Mouse (Mus musculus): ENCODE data around the gene Sv2c. TPM values are rescaled to one million over a fixed set of nuclear protein-coding genes. Genes with fewer than 3 reads are reported as not detected.

Gene Sv2c
- polyA plus RNA-seq, 1 experiment, result 0.04 TPM

GRCm38 (mm10) chr13:96166593-96166992 lies 34.2 kb upstream of the Sv2c start:
- H3ac ChIP-seq (ENCODE audit: control insufficient read depth, insufficient read length, low read depth), result no peak overlapping the region
- no peaks in the 10 kb centered on the region for H3K79me3 ChIP-seq (ENCODE audit: low read depth)
- TF ChIP-seq MYOD1 (IDR thresholded peaks at IDR 0.05; ENCODE audit: control insufficient read depth, insufficient read length, low read depth), result no peak
- no peak for TF ChIP-seq CEBPB (IDR thresholded peaks at IDR 0.05; ENCODE audit: low read depth)
- no peak for TF ChIP-seq MYOG (IDR thresholded peaks at IDR 0.05; ENCODE audit: control insufficient read depth, extremely low read depth, insufficient read length)
- TF ChIP-seq FOSL1 (IDR thresholded peaks at IDR 0.05; ENCODE audit: insufficient read depth, low read length, poor library complexity, severe bottlenecking), result no peak
- no peak for TF ChIP-seq USF1 (IDR thresholded peaks at IDR 0.05; ENCODE audit: low read depth)
- TF ChIP-seq CTCF (IDR thresholded peaks at IDR 0.05; ENCODE audit: control insufficient read depth, insufficient read depth, insufficient read length), result no peak
- no peak for TF ChIP-seq MAX (IDR thresholded peaks at IDR 0.05)
- no peaks in the 10 kb centered on the region for H3K36me3 ChIP-seq (ENCODE audit: control insufficient read depth, insufficient read depth)
- H3K27me3 ChIP-seq (ENCODE audit: control insufficient read depth, insufficient read depth, insufficient read length), result no peaks in the 10 kb centered on the region
- H3K4me3 ChIP-seq (ENCODE audit: insufficient read depth, poor library complexity, severe bottlenecking), result no peak overlapping the region
- H3K79me2 ChIP-seq (ENCODE audit: control insufficient read depth, insufficient read depth), result no peaks in the 10 kb centered on the region

- no peaks in the 10 kb centered on the region for H3K79me2 ChIP-seq (ENCODE audit: control insufficient read depth, insufficient read depth)
- H3K4me3 ChIP-seq (ENCODE audit: insufficient read depth, poor library complexity, severe bottlenecking), result no peak overlapping the region
- H3ac ChIP-seq (ENCODE audit: control insufficient read depth, insufficient read length, low read depth), result no peak overlapping the region
- peaks cover 37% of the 10 kb centered on the region for H3K27me3 ChIP-seq (ENCODE audit: control insufficient read depth, insufficient read depth, insufficient read length)
- H3K79me3 ChIP-seq (ENCODE audit: low read depth), result no peaks in the 10 kb centered on the region
- TF ChIP-seq MYOG (IDR thresholded peaks at IDR 0.05; ENCODE audit: control insufficient read depth, extremely low read depth, insufficient read length), result no peak
- no peak for TF ChIP-seq FOSL1 (IDR thresholded peaks at IDR 0.05; ENCODE audit: insufficient read depth, low read length, poor library complexity, severe bottlenecking)
- no peak for TF ChIP-seq CEBPB (IDR thresholded peaks at IDR 0.05; ENCODE audit: low read depth)
- no peak for TF ChIP-seq MAX (IDR thresholded peaks at IDR 0.05)
- TF ChIP-seq USF1 (IDR thresholded peaks at IDR 0.05; ENCODE audit: low read depth), result no peak
- TF ChIP-seq CTCF (IDR thresholded peaks at IDR 0.05; ENCODE audit: control insufficient read depth, insufficient read depth, insufficient read length), result no peak
- no peak for TF ChIP-seq MYOD1 (IDR thresholded peaks at IDR 0.05; ENCODE audit: control insufficient read depth, insufficient read length, low read depth)
- H3K36me3 ChIP-seq (ENCODE audit: control insufficient read depth, insufficient read depth), result no peaks in the 10 kb centered on the region
Observed at GRCm38 (mm10) chr13:96133363-96134100, 1.2 kb upstream of the Sv2c start.

- Histone ChIP-seq H3ac (ENCODE audit: control insufficient read depth, insufficient read length, low read depth) (no peak overlapping the region), H3K79me2 (ENCODE audit: control insufficient read depth, insufficient read depth) (no peaks in the 10 kb centered on the region), H3K4me3 (ENCODE audit: insufficient read depth, poor library complexity, severe bottlenecking) (no peak overlapping the region), H3K79me3 (ENCODE audit: low read depth) (no peaks in the 10 kb centered on the region), H3K27me3 (ENCODE audit: control insufficient read depth, insufficient read depth, insufficient read length) (peaks cover 38% of the 10 kb centered on the region), H3K36me3 (ENCODE audit: control insufficient read depth, insufficient read depth) (no peaks in the 10 kb centered on the region)
- no peak for TF ChIP-seq MYOD1 (IDR thresholded peaks at IDR 0.05; ENCODE audit: control insufficient read depth, insufficient read length, low read depth)
- TF ChIP-seq CEBPB (IDR thresholded peaks at IDR 0.05; ENCODE audit: low read depth), result no peak
- no peak for TF ChIP-seq USF1 (IDR thresholded peaks at IDR 0.05; ENCODE audit: low read depth)
- no peak for TF ChIP-seq MAX (IDR thresholded peaks at IDR 0.05)
- no peak for TF ChIP-seq CTCF (IDR thresholded peaks at IDR 0.05; ENCODE audit: control insufficient read depth, insufficient read depth, insufficient read length)
- TF ChIP-seq MYOG (IDR thresholded peaks at IDR 0.05; ENCODE audit: control insufficient read depth, extremely low read depth, insufficient read length), result no peak
Observed at GRCm38 (mm10) chr13:96132833-96133232, 456 bp upstream of the Sv2c start.

DNA sequence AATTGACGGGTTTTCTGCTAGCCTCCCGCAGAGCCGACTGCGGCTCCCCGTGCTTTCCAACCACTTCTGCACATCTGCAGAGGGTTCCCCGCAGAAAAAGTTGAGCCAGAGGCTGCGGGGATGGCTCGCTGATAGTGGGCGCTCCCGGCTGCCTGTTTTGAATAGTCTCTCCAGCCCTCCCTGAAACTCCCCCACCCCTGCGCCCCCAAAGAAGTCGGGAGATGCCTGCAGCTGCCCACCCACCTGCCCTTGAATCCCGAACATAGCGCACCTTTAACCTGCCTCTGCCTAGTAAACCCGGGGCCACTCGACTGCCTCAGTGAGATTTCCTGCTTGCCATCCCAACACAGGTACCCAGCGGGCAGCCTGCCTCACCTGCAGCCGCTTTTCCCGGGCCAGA lies 466 bp downstream of the Sv2c start:
- Histone ChIP-seq H3K4me3 (ENCODE audit: insufficient read depth, poor library complexity, severe bottlenecking) (no peak overlapping the region), H3K36me3 (ENCODE audit: control insufficient read depth, insufficient read depth) (no peaks in the 10 kb centered on the region), H3ac (ENCODE audit: control insufficient read depth, insufficient read length, low read depth) (no peak overlapping the region), H3K79me2 (ENCODE audit: control insufficient read depth, insufficient read depth) (no peaks in the 10 kb centered on the region), H3K79me3 (ENCODE audit: low read depth) (no peaks in the 10 kb centered on the region), H3K27me3 (ENCODE audit: control insufficient read depth, insufficient read depth, insufficient read length) (peaks cover 45% of the 10 kb centered on the region)
- TF ChIP-seq USF1 (IDR thresholded peaks at IDR 0.05; ENCODE audit: low read depth) (no peak), CTCF (IDR thresholded peaks at IDR 0.05; ENCODE audit: control insufficient read depth, insufficient read depth, insufficient read length) (no peak), CEBPB (IDR thresholded peaks at IDR 0.05; ENCODE audit: low read depth) (no peak), MYOG (IDR thresholded peaks at IDR 0.05; ENCODE audit: control insufficient read depth, extremely low read depth, insufficient read length) (no peak), FOSL1 (IDR thresholded peaks at IDR 0.05; ENCODE audit: insufficient read depth, low read length, poor library complexity, severe bottlenecking) (no peak), MYOD1 (IDR thresholded peaks at IDR 0.05; ENCODE audit: control insufficient read depth, insufficient read length, low read depth) (no peak), MAX (IDR thresholded peaks at IDR 0.05) (no peak)

GRCm38 (mm10) chr13:96131050-96131449 lies 1.3 kb downstream of the Sv2c start:
- H3ac ChIP-seq (ENCODE audit: control insufficient read depth, insufficient read length, low read depth), result peak overlapping the region; percentile 44
- no peak overlapping the region for H3K4me3 ChIP-seq (ENCODE audit: insufficient read depth, poor library complexity, severe bottlenecking)
- TF ChIP-seq MAX (IDR thresholded peaks at IDR 0.05) (no peak), MYOD1 (IDR thresholded peaks at IDR 0.05; ENCODE audit: control insufficient read depth, insufficient read length, low read depth) (no peak)
- H3K27me3 ChIP-seq (ENCODE audit: control insufficient read depth, insufficient read depth, insufficient read length), result peaks cover 51% of the 10 kb centered on the region
- H3K36me3 ChIP-seq (ENCODE audit: control insufficient read depth, insufficient read depth), result no peaks in the 10 kb centered on the region
- no peaks in the 10 kb centered on the region for H3K79me2 ChIP-seq (ENCODE audit: control insufficient read depth, insufficient read depth)
- no peaks in the 10 kb centered on the region for H3K79me3 ChIP-seq (ENCODE audit: low read depth)

DNA sequence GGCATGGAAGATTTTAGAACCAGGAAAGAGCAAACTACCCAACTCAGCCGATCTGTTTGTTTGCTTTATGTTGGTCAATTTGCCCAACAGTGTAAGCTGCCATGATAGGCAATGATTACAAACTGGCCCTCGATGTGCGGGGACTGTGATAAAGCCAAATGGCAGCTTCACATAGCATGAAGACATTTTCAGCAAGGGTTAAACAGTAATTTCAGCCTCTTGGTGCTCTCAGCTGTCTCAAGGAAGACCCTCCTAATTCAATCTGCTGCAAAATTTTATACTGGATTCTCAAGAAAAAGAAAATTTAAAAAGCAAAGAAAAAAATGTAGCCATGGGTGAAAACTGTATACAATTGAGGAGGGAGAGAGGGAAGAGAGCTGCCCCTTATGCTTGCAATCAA lies 3.3 kb downstream of the Sv2c start:
- H3K4me3 ChIP-seq (ENCODE audit: insufficient read depth, poor library complexity, severe bottlenecking), result no peak overlapping the region
- H3K27me3 ChIP-seq (ENCODE audit: control insufficient read depth, insufficient read depth, insufficient read length), result peaks cover 54% of the 10 kb centered on the region
- H3K36me3 ChIP-seq (ENCODE audit: control insufficient read depth, insufficient read depth), result no peaks in the 10 kb centered on the region
- H3ac ChIP-seq (ENCODE audit: control insufficient read depth, insufficient read length, low read depth), result no peak overlapping the region
- TF ChIP-seq USF1 (IDR thresholded peaks at IDR 0.05; ENCODE audit: low read depth), result no peak
- no peak for TF ChIP-seq CTCF (IDR thresholded peaks at IDR 0.05; ENCODE audit: control insufficient read depth, insufficient read depth, insufficient read length)
- no peak for TF ChIP-seq CEBPB (IDR thresholded peaks at IDR 0.05; ENCODE audit: low read depth)
- TF ChIP-seq MAX (IDR thresholded peaks at IDR 0.05), result no peak
- H3K79me2 ChIP-seq (ENCODE audit: control insufficient read depth, insufficient read depth), result no peaks in the 10 kb centered on the region
- H3K79me3 ChIP-seq (ENCODE audit: low read depth), result no peaks in the 10 kb centered on the region

Data from C2C12 (cell line).